Mouse (Mus musculus) cerebellum, adult 9-10 months (tissue): ENCODE results near the gene Igf2bp3.

Experiments
- DNase-seq: peaks from one replicate; pipeline ENCODE4 v3.0.0; 2022

The Igf2bp3 gene

DNA sequence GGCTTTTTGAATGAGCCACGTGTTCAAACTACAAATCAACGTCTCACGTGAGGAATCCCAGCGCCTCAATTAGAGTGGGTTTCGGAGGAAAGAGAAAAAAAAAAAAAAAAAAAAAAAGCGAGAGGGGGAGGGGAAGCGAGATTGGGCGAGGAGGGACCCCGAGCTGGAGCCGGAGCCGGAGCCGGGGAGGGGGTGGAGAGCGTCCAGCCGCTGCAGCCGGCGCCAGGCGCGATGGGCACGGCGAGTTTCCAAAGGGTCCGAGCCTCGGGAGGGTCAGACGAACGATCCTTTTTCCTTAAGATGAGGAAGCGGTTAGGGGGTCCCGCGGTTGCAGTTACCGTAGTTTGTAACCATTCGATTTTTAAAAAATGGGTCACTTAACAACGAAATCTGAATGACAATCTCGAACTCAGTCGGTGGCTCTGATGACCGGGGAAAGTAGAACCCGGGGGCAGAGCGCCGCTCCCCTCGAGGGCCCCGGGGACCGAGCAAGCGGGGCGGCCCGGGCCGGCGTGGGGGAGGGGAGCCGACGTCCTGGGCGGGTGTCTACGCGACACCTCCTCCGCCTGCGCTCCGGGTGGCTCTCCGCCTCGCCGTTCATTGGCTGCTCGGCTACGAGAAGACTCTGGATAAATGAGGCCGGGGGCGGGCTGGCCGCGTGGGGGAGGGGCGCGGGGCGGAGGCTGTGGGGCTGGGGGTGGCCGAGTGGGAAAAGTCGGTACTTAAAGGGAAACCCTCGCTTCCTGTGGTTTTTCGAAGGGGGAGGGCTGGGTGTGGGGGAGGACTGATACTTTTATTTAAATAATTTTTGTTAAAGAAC is at the start of gene Igf2bp3:
Gene Igf2bp3 (minus strand): TSS at position 30 of the 820 bp plus-strand sequence.
- no peak for DNase-seq

- peak; percentile 45 for DNase-seq
Measured at GRCm38 (mm10) chr6:49264446-49264845, 49.7 kb upstream of the Igf2bp3 start.

DNA sequence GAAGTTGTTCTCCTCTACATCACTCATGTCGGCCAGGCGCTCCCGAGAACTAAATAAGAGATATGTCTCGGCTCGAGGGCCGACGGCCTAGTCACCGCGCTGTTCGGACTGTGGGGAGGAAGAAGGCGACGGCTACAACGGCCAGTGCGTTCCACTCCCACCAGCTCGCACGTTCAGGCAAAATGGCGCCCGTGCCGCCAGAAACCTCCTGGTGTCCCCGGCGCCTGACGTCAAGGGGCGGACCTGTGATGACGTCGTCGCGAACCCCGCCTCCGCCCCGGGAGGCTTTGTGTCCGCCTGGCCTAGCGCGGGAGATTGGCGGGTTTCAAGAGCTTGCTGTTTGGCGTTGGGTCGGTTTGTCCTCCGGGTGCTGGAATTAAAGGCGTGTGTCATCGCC is 49.1 kb upstream of the Igf2bp3 start, which contains the start of gene Tra2a:
Gene Tra2a (minus strand): TSS at position 187 of the 397 bp plus-strand sequence.
- peak; percentile 95 for DNase-seq

GRCm38 (mm10) chr6:49263081-49263846 is 48.5 kb upstream of the Igf2bp3 start:
- DNase-seq = peak; percentile 56

DNA sequence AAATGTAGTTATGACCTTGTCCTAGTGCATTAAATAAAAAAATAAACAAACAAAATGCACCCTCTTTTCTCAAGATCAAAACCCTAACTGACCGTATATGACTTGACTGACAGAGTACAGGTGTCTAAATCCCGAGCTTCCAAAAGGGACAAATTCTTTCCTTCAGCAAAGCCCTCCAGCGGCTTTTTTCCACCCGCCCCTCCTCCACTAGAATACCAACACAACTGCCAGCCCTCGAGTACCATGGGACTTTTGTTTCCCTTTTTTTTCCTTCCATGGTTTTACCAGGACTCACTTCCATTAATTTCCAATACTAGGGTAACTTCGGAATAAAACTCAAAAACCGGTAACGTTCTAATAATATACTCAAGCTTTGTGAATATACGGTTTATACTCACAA is 47.7 kb upstream of the Igf2bp3 start:
- DNase-seq = no peak

- DNase-seq = no peak
Measured at GRCm38 (mm10) chr6:49259711-49260110, 45.0 kb upstream of the Igf2bp3 start.

DNA sequence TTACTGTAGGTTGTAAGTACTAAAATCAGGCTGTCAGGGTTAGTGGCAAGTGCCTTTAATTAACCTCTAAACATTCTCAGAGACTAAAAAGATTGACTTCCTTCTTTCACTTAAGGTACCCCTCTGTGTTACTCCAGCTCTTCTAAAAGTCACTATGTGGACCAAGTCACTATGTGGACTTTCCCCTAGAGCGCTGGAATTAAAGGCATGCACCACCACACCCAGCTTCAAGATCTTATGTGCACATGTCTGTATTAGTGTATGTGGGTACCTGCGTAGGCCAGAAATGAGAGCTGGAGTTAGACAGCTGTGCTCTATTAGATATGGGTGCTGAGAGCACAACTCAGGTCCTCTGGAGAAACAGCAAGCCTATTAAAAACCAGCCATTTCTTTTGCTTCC is 43.1 kb upstream of the Igf2bp3 start:
- no peak for DNase-seq

DNA sequence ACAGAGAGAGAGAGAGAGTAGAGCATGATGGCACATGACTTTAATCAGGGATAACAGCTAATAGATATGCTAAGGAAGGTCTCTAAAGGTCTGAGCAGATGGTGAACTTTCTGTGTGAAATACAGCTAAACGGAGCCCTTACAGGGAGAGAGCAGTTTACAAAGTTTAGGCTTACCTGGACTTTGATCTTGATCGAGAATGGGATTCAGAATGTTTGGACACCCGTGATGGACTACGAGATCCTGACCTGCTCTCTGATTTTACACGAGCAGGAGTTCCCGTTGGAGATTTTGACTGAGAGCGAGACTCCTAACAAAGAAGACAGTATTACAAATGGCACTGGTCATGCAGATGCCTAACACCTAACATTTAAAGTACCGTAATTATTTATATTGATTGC is 37.5 kb upstream of the Igf2bp3 start:
- DNase-seq = no peak

- DNase-seq = no peak
Measured at GRCm38 (mm10) chr6:49251199-49251598, 36.4 kb upstream of the Igf2bp3 start.

- peak; percentile 49 for DNase-seq
Measured at GRCm38 (mm10) chr6:49247246-49247645, 32.5 kb upstream of the Igf2bp3 start.

DNA sequence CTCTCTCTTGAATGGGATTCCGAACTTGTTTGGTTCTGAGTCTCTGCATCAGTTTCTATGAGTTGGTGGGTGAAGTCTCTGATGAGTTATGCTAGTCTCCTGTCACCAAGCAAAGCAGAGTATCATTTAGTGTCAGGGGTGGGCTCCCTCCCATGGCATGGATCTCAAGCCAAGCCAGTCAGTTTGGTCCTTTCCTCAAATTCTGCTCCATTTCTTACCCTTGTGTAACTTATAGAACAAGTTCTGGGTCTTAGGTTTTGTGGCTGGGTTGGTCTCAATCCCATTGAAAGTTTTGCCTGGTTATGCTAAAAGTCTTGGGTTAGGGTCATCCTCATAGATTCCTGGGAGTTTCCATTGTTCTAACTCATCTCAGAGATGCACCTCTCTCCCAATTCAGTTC is 27.6 kb upstream of the Igf2bp3 start:
- DNase-seq = no peak

DNA sequence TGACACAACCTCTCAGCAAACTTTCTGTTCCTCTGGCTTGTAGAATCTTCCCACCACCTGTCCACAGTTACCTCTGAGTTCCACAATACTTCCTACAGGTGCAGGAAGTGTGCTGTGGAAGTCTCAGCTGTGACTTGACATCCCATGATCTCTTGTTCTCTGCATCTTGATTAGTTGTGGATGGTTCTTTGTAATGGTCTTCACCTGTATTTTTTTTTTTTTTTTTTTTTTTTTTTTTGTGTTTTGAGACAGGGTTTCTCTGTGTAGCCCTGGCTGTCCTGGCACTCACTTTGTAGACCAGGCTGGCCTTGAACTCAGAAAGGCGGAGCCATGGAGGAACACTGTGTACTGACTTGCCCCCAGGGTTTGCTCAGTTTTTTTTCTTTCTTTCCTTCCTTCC is 26.8 kb upstream of the Igf2bp3 start:
- no peak for DNase-seq

DNA sequence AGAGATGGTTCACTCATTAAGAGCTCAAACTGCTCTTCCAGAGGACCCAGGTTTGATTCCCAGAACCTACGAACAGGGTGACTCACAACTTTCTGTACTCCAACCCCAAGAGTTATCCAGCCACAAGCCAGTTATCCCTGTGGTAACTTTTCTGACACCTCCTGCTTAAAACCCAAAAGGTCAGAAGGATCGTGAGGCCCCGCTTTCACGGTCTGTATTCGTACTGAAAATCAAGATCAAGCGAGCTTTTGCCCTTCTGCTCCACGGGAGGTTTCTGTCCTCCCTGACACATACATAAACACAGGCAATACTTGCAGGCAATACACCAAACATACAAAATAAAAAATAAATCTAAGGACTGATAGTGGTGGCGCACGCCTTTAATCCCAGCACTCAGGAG is 21.6 kb upstream of the Igf2bp3 start:
- DNase-seq = peak; percentile 100

DNA sequence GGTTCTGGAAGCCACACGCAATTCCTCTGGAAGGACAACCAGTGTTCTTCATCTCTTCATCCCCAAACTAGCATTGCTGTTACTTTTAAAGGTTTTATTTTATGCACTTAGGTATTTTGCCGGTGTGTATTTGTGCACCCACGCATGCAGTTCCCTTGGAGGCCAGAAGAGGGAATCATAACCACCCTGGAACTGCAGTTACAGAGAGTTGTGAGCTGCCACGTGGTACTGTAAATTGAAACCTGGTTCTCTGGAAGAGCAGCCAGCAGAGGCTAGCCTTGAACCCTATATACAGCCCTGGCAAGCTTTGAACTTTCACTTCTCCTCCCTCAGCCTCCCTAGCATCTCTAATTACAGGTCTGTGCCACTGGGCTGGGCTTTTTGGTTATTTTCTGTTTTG is 18.6 kb upstream of the Igf2bp3 start:
- DNase-seq = no peak

- no peak for DNase-seq
Measured at GRCm38 (mm10) chr6:49228126-49228679, 13.4 kb upstream of the Igf2bp3 start.

GRCm38 (mm10) chr6:49227184-49227735 is 12.5 kb upstream of the Igf2bp3 start:
- DNase-seq = no peak

DNA sequence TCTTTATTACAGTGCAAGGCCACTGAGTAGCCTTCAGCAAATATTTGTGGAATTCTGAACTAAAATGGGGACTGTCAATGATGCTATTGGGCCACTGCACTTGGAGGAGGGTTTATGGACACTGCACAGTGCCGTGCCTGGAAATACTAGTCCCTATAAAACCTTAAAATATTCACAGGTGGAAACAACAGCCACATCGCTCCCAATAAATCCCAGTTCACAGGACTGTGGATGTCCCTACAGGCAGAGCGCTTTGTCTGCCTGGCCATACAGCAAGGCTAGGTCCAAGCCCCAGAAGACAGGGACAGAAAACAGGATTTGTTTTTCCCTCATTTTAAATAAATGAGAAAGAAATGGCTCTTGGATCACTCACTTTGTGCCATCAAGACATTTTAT is 11.0 kb upstream of the Igf2bp3 start:
- no peak for DNase-seq

DNA sequence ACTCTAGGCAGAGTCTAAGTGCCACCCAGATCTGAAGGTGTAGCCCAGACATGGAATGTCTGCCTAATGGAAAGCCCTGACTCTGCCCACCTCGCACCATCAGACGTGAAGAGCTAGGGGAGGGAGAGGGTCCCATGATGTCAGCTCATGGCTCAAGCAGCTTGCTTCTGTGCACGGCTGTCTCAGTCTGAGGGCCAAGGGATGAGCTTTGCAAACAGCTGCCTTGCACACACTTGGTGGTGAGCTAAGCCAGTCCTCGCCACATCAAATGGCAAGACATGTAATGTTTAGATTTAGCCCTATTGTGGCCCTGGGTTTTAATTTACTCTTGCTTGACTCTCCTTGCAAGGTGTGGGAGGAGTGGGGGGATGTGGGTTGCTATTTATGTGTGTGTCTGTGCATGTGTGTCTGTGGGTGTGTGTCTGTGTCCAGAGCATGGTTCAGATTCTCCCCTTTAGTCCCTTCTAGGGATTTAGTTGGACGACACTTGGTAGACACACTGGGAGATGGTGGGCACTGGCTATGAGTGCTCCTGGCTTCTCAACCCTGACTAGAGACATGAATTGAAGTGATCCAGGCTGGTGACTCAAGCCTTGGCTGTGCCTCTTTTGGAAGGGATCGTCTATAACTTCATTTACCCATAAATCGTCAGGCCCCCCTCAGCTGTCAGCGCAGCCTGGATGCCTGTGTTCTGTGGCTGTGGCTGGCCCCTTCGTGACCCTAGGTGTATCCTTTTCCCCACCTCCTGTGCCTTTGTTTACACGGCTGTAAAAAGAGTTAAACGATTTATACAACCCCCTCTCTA is 10.4 kb upstream of the Igf2bp3 start:
- DNase-seq = no peak

GRCm38 (mm10) chr6:49221906-49222305 is 7.1 kb upstream of the Igf2bp3 start:
- DNase-seq = no peak

- DNase-seq = no peak
Measured at GRCm38 (mm10) chr6:49219920-49220604, 5.3 kb upstream of the Igf2bp3 start.

GRCm38 (mm10) chr6:49219001-49219560 is 4.3 kb upstream of the Igf2bp3 start:
- DNase-seq = no peak
